Mouse (Mus musculus): Measurements from ENCODE around the gene Inhbc. TPM values are rescaled to one million over a fixed set of nuclear protein-coding genes. Genes with fewer than 3 reads are reported as not detected.
A peak's percentile ranks its signal among the peaks of the same experiment; 100 is the strongest.

The Inhbc gene
- polyA plus RNA-seq, 1 experiment from 2014 or later, result not detected

DNA sequence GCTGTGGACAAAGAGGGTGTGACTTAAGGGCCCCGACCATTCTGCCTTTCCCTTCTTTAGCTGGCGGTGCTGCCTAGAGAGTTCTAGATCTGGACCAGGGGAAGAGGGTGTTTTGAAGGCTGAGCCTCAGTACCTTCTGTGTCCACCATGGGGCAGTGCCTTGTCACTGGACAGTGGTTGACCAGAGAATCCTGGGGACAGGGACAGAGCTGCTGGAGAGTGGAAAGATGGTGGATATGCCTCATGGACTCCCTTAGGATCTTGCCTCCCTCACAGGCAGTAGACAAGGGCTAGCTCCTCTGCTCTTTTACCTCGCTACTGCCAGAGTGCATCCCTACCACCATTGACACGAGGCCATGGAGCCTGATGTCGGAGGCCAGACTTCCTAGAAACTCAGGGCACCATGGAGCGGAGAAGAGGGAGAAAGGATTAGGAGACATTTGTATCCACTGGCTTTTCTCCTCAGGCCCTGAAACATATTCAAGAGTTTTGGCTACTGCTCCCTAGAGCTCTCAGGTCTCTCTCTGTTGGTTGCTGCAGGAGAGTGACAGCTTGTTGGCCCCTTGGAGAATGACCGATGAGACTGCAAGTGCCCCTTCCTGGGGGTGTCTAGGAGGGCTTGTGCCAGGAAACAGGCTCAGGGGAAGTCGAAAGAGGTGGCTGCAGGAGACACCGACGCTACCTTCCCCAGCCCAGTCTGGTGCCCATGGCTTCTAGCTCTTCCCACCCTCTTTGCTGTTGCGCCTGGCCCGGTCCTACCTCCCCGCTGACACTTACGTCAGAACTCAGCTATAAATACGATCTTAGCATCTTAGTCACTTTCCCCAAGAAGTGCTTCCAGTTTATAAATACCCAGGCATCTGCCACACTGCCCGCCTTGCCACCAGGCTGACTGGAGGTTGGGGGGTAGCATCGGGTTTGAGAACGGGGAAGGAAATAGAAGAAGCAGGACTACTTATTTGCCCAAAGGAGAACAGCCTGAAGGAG lies 16.0 kb downstream of the Inhbc start, which contains the start of gene Inhbe:
Gene Inhbe (minus strand): TSS at position 503 of the 987 bp plus-strand sequence.
- Histone ChIP-seq H3K4me3 (ENCODE audit: low read length) (no peak within 1 kb of the TSS), H3K9ac (ENCODE audit: low read length) (no peak within 1 kb of the TSS), H3K36me3 (ENCODE audit: control insufficient read depth, insufficient read depth) (no peaks in the 10 kb centered on the region), H3K4me2 (ENCODE audit: low read depth, low read length) (no peak within 1 kb of the TSS), H3K4me1 (ENCODE audit: control insufficient read depth, insufficient read depth, low read length) (no peaks in the 10 kb centered on the region), H3K27ac (ENCODE audit: low read length) (peak within 1 kb of the TSS; percentile 50; the same call in 1 of the 2 replicates), H3K9me3 (replicated peaks; ENCODE audit: control insufficient read depth, low read length) (no peaks in the 10 kb centered on the region), H3K27me3 (ENCODE audit: control insufficient read depth, insufficient read depth, low read length) (0 out of 2 replicates have a peak, but pooled peaks cover 5% of the 10 kb centered on the region)
- WGBS, result 67% methylated on average over 18 of the region's 18 CpGs
- ATAC-seq (replicated peaks; ENCODE audit: extremely low read depth, insufficient read depth, low FRiP score), result peak; percentile 42

DNA sequence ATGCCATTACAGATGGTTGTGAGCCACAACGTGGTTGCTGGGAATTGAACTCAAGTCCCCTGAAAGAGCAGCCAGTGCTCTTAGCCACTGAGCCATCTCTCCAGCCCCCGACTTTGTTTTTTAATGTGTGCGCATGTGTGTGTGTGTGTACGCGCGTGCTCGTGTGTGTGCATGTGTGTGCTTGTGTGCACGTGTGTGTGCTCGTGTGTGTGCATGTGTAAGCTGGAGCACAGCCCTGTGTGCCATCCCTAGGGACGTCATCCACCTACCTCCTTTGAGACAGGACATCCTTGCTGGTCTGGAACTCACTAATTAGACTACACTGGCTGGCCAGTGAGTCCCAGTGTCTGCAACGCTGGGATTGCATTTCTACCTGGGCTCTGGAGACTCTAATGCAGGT lies 17.5 kb downstream of the Inhbc start:
- 0 out of 2 replicates have a peak, but pooled peaks cover 5% of the 10 kb centered on the region for H3K27me3 ChIP-seq (ENCODE audit: control insufficient read depth, insufficient read depth, low read length)
- no peak for ATAC-seq (replicated peaks; ENCODE audit: extremely low read depth, insufficient read depth, low FRiP score)
- no peak overlapping the region for H3K27ac ChIP-seq (ENCODE audit: low read length)
- no peak overlapping the region for H3K4me3 ChIP-seq (ENCODE audit: low read length)
- no peaks in the 10 kb centered on the region for H3K4me1 ChIP-seq (ENCODE audit: control insufficient read depth, insufficient read depth, low read length)
- H3K4me2 ChIP-seq (ENCODE audit: low read depth, low read length), result no peak overlapping the region
- no peaks in the 10 kb centered on the region for H3K9me3 ChIP-seq (replicated peaks; ENCODE audit: control insufficient read depth, low read length)
- WGBS, result 87% methylated on average over 11 of the region's 11 CpGs
- H3K36me3 ChIP-seq (ENCODE audit: control insufficient read depth, insufficient read depth), result no peaks in the 10 kb centered on the region
- H3K9ac ChIP-seq (ENCODE audit: low read length), result no peak overlapping the region

DNA sequence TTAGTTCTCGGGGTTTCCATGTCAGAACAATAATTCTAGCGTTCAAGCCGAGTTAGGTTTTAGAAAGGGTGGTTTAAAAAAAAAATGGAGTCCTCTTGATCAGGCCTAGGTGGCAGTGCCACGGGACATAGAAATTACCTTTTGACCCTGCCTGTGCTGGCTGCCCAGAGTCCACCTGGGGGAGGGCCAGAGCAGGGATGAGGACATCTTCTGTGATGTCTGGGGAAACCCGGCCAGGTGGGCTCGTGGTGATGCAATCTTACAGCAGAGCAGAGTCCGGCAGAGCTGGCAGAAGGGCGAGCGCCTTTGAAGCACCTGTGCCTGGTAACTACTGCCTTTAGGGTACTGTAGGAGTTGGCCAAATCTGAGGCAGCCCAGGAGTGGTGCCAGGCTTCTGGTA lies 18.0 kb downstream of the Inhbc start:
- no peak overlapping the region for H3K4me2 ChIP-seq (ENCODE audit: low read depth, low read length)
- H3K27me3 ChIP-seq (ENCODE audit: control insufficient read depth, insufficient read depth, low read length), result 0 out of 2 replicates have a peak, but pooled peaks cover 5% of the 10 kb centered on the region
- H3K9ac ChIP-seq (ENCODE audit: low read length), result no peak overlapping the region
- H3K4me3 ChIP-seq (ENCODE audit: low read length), result no peak overlapping the region
- ATAC-seq (replicated peaks; ENCODE audit: extremely low read depth, insufficient read depth, low FRiP score), result no peak
- no peaks in the 10 kb centered on the region for H3K9me3 ChIP-seq (replicated peaks; ENCODE audit: control insufficient read depth, low read length)
- WGBS, result 81% methylated on average over 9 of the region's 9 CpGs
- H3K4me1 ChIP-seq (ENCODE audit: control insufficient read depth, insufficient read depth, low read length), result no peaks in the 10 kb centered on the region
- H3K27ac ChIP-seq (ENCODE audit: low read length), result no peak overlapping the region
- no peaks in the 10 kb centered on the region for H3K36me3 ChIP-seq (ENCODE audit: control insufficient read depth, insufficient read depth)

DNA sequence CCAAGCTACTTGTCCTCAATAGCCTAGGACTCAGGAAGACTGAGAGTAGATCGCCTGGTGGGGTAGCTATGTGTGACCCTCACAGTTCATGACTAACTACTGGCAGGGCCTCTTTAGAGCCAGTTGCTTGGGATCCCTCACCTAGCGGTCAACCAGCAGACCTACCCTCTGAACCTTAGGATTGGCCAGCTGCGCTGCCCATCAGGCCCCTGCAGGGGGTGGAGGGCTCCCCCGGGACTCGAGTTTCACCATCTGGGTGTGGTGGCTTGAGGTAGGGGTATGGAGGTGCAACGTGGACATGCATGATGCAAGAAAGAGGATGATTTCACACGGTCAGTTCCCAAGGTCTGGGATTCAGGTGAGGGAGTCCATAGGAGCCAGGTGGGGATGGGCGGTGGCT lies 18.5 kb downstream of the Inhbc start:
- no peaks in the 10 kb centered on the region for H3K9me3 ChIP-seq (replicated peaks; ENCODE audit: control insufficient read depth, low read length)
- H3K4me2 ChIP-seq (ENCODE audit: low read depth, low read length), result no peak overlapping the region
- H3K27ac ChIP-seq (ENCODE audit: low read length), result no peak overlapping the region
- no peak overlapping the region for H3K9ac ChIP-seq (ENCODE audit: low read length)
- no peak for ATAC-seq (replicated peaks; ENCODE audit: extremely low read depth, insufficient read depth, low FRiP score)
- 0 out of 2 replicates have a peak, but pooled peaks cover 5% of the 10 kb centered on the region for H3K27me3 ChIP-seq (ENCODE audit: control insufficient read depth, insufficient read depth, low read length)
- H3K36me3 ChIP-seq (ENCODE audit: control insufficient read depth, insufficient read depth), result no peaks in the 10 kb centered on the region
- H3K4me3 ChIP-seq (ENCODE audit: low read length), result no peak overlapping the region
- 65% methylated on average over 8 of the region's 8 CpGs for WGBS
- no peaks in the 10 kb centered on the region for H3K4me1 ChIP-seq (ENCODE audit: control insufficient read depth, insufficient read depth, low read length)

DNA sequence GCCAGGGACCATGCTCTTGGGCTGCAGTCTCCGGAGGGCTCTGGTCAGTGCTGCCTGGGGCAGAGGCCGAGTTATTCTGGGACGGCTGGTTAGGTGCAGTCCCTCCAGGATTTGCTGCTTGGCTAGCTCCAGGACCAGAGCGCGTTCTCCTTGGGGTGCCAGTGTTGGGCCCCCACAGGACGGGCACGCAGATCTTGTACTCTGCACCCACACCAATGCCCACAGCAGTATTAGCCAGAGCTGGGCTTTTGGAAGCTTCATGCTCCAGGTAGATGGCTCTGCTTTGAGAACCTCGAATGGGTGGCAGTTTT lies 19.0 kb downstream of the Inhbc start:
- no peak for ATAC-seq (replicated peaks; ENCODE audit: extremely low read depth, insufficient read depth, low FRiP score)
- H3K27me3 ChIP-seq (ENCODE audit: control insufficient read depth, insufficient read depth, low read length), result 0 out of 2 replicates have a peak, but pooled peaks cover 5% of the 10 kb centered on the region
- H3K4me2 ChIP-seq (ENCODE audit: low read depth, low read length), result no peak overlapping the region
- H3K27ac ChIP-seq (ENCODE audit: low read length), result no peak overlapping the region
- no peaks in the 10 kb centered on the region for H3K4me1 ChIP-seq (ENCODE audit: control insufficient read depth, insufficient read depth, low read length)
- no peak overlapping the region for H3K4me3 ChIP-seq (ENCODE audit: low read length)
- H3K9ac ChIP-seq (ENCODE audit: low read length), result no peak overlapping the region
- 83% methylated on average over 8 of the region's 8 CpGs for WGBS
- H3K36me3 ChIP-seq (ENCODE audit: control insufficient read depth, insufficient read depth), result no peaks in the 10 kb centered on the region
- no peaks in the 10 kb centered on the region for H3K9me3 ChIP-seq (replicated peaks; ENCODE audit: control insufficient read depth, low read length)

DNA sequence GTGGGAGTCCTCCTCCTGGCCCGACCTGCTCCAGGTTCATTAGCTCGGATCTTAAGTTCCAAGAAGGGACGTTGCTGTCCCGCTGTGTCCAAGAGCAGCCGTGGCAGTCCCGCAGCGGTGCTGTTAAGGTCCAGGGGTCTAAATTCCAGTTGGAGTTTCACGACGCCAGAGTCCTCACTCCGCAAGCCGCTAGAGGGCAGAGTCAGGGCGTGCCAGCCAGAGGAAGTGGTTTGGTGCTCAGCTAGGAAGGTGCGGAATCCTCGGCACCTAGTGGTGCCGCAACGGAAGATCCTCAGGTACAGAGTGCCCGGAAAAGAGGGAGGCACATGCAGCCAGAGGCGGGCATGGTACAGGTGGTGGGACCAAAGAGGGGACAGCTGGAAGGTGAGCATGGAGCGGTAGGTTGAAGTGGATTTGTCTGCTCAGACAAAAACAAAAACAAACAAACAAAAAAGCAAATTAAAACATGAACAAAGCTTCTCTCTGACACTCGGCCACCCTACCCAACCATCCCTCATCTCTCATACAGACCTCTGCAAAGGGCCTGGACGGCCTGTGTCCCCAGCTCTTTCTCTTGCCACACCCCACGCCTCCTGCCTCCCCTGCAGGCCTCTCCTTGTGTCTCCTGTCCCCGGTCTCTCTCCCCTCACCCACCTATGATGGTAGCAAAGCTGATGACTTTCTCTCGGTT lies 19.5 kb downstream of the Inhbc start:
- WGBS, result 12% methylated on average over 24 of the region's 24 CpGs
- H3K4me3 ChIP-seq (ENCODE audit: low read length), result peak overlapping the region; percentile 38
- peak overlapping the region; percentile 67 for H3K9ac ChIP-seq (ENCODE audit: low read length)
- peak overlapping the region; percentile 67 for H3K4me2 ChIP-seq (ENCODE audit: low read depth, low read length)
- H3K27ac ChIP-seq (ENCODE audit: low read length), result no peak overlapping the region
- no peaks in the 10 kb centered on the region for H3K9me3 ChIP-seq (replicated peaks; ENCODE audit: control insufficient read depth, low read length)
- peak; percentile 69 for ATAC-seq (replicated peaks; ENCODE audit: extremely low read depth, insufficient read depth, low FRiP score)
- 0 out of 2 replicates have a peak, but pooled peaks cover 5% of the 10 kb centered on the region for H3K27me3 ChIP-seq (ENCODE audit: control insufficient read depth, insufficient read depth, low read length)
- no peaks in the 10 kb centered on the region for H3K36me3 ChIP-seq (ENCODE audit: control insufficient read depth, insufficient read depth)
- no peaks in the 10 kb centered on the region for H3K4me1 ChIP-seq (ENCODE audit: control insufficient read depth, insufficient read depth, low read length)

DNA sequence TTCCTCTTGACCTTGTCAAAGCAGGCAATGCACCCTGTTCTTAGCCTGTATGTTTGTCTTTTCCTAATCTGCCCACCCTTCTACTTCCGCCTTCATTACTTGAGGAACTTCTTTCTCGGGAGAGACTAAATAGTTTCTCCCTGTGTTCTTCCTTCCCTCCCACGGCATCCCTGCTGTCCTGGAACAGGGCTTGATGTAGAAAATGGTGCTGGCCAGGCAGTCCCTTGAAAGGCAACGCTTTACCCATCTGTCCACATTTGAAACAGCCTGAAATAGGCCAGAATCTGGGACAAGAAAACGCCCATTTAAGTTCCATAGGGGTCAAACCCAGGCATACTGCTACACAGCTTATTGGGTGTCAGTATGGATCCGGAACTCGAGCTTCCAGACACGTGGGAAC lies 20.4 kb downstream of the Inhbc start:
- Histone ChIP-seq H3K36me3 (ENCODE audit: control insufficient read depth, insufficient read depth) (no peaks in the 10 kb centered on the region), H3K27me3 (ENCODE audit: control insufficient read depth, insufficient read depth, low read length) (0 out of 2 replicates have a peak, but pooled peaks cover 5% of the 10 kb centered on the region), H3K4me2 (ENCODE audit: low read depth, low read length) (no peak overlapping the region), H3K9me3 (replicated peaks; ENCODE audit: control insufficient read depth, low read length) (no peaks in the 10 kb centered on the region), H3K9ac (ENCODE audit: low read length) (no peak overlapping the region), H3K4me3 (ENCODE audit: low read length) (no peak overlapping the region), H3K27ac (ENCODE audit: low read length) (no peak overlapping the region), H3K4me1 (ENCODE audit: control insufficient read depth, insufficient read depth, low read length) (no peaks in the 10 kb centered on the region)
- 63% methylated on average over 8 of the region's 8 CpGs for WGBS
- ATAC-seq (replicated peaks; ENCODE audit: extremely low read depth, insufficient read depth, low FRiP score), result no peak

DNA sequence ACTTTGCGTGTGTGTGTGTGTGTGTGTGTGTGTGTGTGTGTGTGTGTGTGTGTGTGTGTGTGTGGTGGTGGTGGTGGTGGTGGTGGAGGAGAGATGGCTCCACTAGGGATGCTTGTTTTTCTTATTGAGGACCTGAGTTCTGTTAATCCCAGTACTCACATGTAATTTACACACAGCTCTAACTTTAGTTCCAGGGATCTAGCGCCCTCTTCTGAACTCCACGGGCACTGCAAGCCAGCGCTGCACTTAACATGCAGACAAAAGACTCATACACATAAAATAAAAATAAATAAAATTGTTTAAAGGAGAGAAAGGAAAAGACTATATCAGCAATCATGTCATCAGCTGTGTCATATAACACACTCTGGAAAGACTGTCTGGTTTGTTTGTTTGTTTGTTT lies 21.3 kb downstream of the Inhbc start:
- WGBS, result 60% methylated on average over 4 of the region's 4 CpGs
- H3K27ac ChIP-seq (ENCODE audit: low read length), result no peak overlapping the region
- no peaks in the 10 kb centered on the region for H3K4me1 ChIP-seq (ENCODE audit: control insufficient read depth, insufficient read depth, low read length)
- no peak overlapping the region for H3K4me2 ChIP-seq (ENCODE audit: low read depth, low read length)
- no peak overlapping the region for H3K4me3 ChIP-seq (ENCODE audit: low read length)
- no peak for ATAC-seq (replicated peaks; ENCODE audit: extremely low read depth, insufficient read depth, low FRiP score)
- no peaks in the 10 kb centered on the region for H3K36me3 ChIP-seq (ENCODE audit: control insufficient read depth, insufficient read depth)
- 0 out of 2 replicates have a peak, but pooled peaks cover 5% of the 10 kb centered on the region for H3K27me3 ChIP-seq (ENCODE audit: control insufficient read depth, insufficient read depth, low read length)
- H3K9me3 ChIP-seq (replicated peaks; ENCODE audit: control insufficient read depth, low read length), result no peaks in the 10 kb centered on the region
- H3K9ac ChIP-seq (ENCODE audit: low read length), result no peak overlapping the region

DNA sequence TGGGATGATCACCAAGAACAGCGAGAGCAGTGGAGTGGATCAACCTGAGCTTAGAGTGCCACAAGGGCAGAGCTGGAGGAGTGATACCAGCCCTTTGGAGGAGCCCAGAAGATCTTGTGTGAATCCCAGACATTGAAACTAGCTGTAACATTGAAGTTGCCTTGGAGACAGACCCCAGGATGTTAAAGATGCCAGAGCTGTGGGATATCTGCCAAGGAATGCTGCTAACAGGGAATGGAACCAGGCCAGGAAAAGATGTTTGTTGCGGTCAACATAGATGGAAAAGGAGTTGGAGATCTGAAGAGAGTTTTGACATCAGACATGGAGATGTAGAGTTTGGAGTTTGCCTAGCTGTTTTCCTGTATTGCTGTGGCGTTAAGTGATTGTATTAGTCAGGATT lies 24.1 kb downstream of the Inhbc start:
- no peak overlapping the region for H3K4me3 ChIP-seq (ENCODE audit: low read length)
- H3K27ac ChIP-seq (ENCODE audit: low read length), result no peak overlapping the region
- no peaks in the 10 kb centered on the region for H3K36me3 ChIP-seq (ENCODE audit: control insufficient read depth, insufficient read depth)
- no peak for ATAC-seq (replicated peaks; ENCODE audit: extremely low read depth, insufficient read depth, low FRiP score)
- 71% methylated on average over 3 of the region's 3 CpGs for WGBS
- H3K4me2 ChIP-seq (ENCODE audit: low read depth, low read length), result no peak overlapping the region
- peaks cover 5% of the 10 kb centered on the region for H3K27me3 ChIP-seq (ENCODE audit: control insufficient read depth, insufficient read depth, low read length)
- H3K4me1 ChIP-seq (ENCODE audit: control insufficient read depth, insufficient read depth, low read length), result peaks cover 10% of the 10 kb centered on the region
- no peaks in the 10 kb centered on the region for H3K9me3 ChIP-seq (replicated peaks; ENCODE audit: control insufficient read depth, low read length)
- no peak overlapping the region for H3K9ac ChIP-seq (ENCODE audit: low read length)
